Mouse (Mus musculus) forebrain, postnatal 0 days (tissue): Measurements from ENCODE around the gene Kars. TPM values are rescaled to one million over a fixed set of nuclear protein-coding genes. Genes with fewer than 3 reads are reported as not detected.

Experiments used
- ATAC-seq: fragments of 200-750 bp; cut with Nextera tagmentation; 2 replicates; pipeline ENCODE4 v1.8.0; 2017; ENCODE audit warnings: mild to moderate bottlenecking, moderate library complexity
- DNase-seq: peaks from one replicate; pipeline ENCODE4 v3.0.0-alpha.2; 2015
- H3K27ac ChIP-seq: fragments of 300-500 bp; sonication (generic); 2 replicates; pipeline ENCODE4 v1.5.1; 2014; ENCODE audit warnings: low read depth, mild to moderate bottlenecking, antibody characterized with exemption, low read length, moderate library complexity, mixed read lengths
- H3K27me3 ChIP-seq: fragments of 300-500 bp; sonication (generic); 2 replicates; pipeline ENCODE4 v1.6.1; 2014; ENCODE audit warnings: mild to moderate bottlenecking, low read length, mixed read lengths; ENCODE audit not compliant: insufficient read depth
- H3K36me3 ChIP-seq: fragments of 300-500 bp; sonication (generic); 2 replicates; pipeline ENCODE4 v1.6.1; 2014; ENCODE audit warnings: mild to moderate bottlenecking, moderate library complexity; ENCODE audit not compliant: insufficient read depth
- H3K4me1 ChIP-seq: fragments of 300-500 bp; sonication (generic); 2 replicates; pipeline ENCODE4 v1.6.1; 2014; ENCODE audit warnings: antibody characterized with exemption; ENCODE audit not compliant: insufficient read depth
- H3K4me2 ChIP-seq: fragments of 300-500 bp; sonication (generic); 2 replicates; pipeline ENCODE4 v1.6.1; 2014; ENCODE audit warnings: low read depth, mild to moderate bottlenecking, moderate library complexity
- H3K4me3 ChIP-seq: fragments of 300-500 bp; sonication (generic); 2 replicates; pipeline ENCODE4 v1.5.1; 2014; ENCODE audit warnings: low read depth, low read length, mixed read lengths
- H3K9ac ChIP-seq: fragments of 300-500 bp; sonication (generic); 2 replicates; pipeline ENCODE4 v1.6.1; 2014; ENCODE audit warnings: mild to moderate bottlenecking
- H3K9me3 ChIP-seq: fragments of 300-500 bp; sonication (generic); 2 replicates; pipeline ENCODE4 v1.6.1; 2016; ENCODE audit warnings: low read length
- CTCF ChIP-seq: sonication (generic); IDR thresholded peaks from 2 replicates; pipeline ENCODE4 v1.5.1; 2016; ENCODE audit warnings: antibody characterized with exemption, control low read depth, low read depth
- WGBS: fragments of 180-500 bp; shearing (Covaris S2); extraction: QIAGEN DNeasy Blood & Tissue Kit; methylation state at CpG from one replicate; pipeline ENCODE4 v1.1.7; 2014; 5-methylcytosine and 5-hydroxymethylcytosine counted together
- polyA plus RNA-seq: library from polyadenylated mRNA; unstranded; fragments of >200 nt; fragmentation: Nextera tagmentation; extraction: Ambion mirVana; gene quantifications from 2 replicates; pipeline ENCODE4 v1.2.1, GENCODE M21; 2015
- total RNA-seq: library from RNA; depleted of rRNA; stranded (reverse); fragments of >200 nt; gene quantifications from 2 replicates; pipeline ENCODE4 v1.2.3, GENCODE M21; 2014

Gene Kars
- total and polyA plus RNA-seq, 2 experiments from 2014 or later: 125 to 165 TPM

- Histone ChIP-seq H3K27ac (no peak overlapping the region), H3K4me2 (no peak overlapping the region), H3K4me3 (no peak overlapping the region), H3K4me1 (no peaks in the 10 kb centered on the region), H3K36me3 (no peaks in the 10 kb centered on the region), H3K9ac (no peak overlapping the region), H3K9me3 (no peaks in the 10 kb centered on the region), H3K27me3 (no peaks in the 10 kb centered on the region)
- WGBS: 87% methylated on average over 18 of the region's 18 CpGs
- no peak for TF ChIP-seq CTCF
- DNase-seq: no peak
- ATAC-seq: no peak
These were observed 26.4 kb upstream of the Kars start for GRCm38 (mm10) chr8:112037521-112037920.

GRCm38 (mm10) chr8:112034603-112035002 lies 23.5 kb upstream of the Kars start:
- 14% methylated on average over 8 of the region's 8 CpGs for WGBS
- Histone ChIP-seq H3K4me1 (no peaks in the 10 kb centered on the region), H3K27me3 (no peaks in the 10 kb centered on the region), H3K9me3 (no peaks in the 10 kb centered on the region), H3K36me3 (no peaks in the 10 kb centered on the region), H3K9ac (no peak overlapping the region), H3K27ac (no peak overlapping the region), H3K4me2 (no peak overlapping the region), H3K4me3 (no peak overlapping the region)
- peak; percentile 72 for TF ChIP-seq CTCF
- ATAC-seq (no peak), DNase-seq (peak; percentile 55)

GRCm38 (mm10) chr8:112033071-112033470 lies 21.9 kb upstream of the Kars start:
- Histone ChIP-seq H3K4me2 (no peak overlapping the region), H3K27me3 (no peaks in the 10 kb centered on the region), H3K9ac (no peak overlapping the region), H3K4me1 (no peaks in the 10 kb centered on the region), H3K36me3 (no peaks in the 10 kb centered on the region), H3K4me3 (no peak overlapping the region), H3K27ac (no peak overlapping the region), H3K9me3 (no peaks in the 10 kb centered on the region)
- DNase-seq: no peak
- no peak for TF ChIP-seq CTCF
- ATAC-seq: no peak
- WGBS: 46% methylated on average over 7 of the region's 7 CpGs

GRCm38 (mm10) chr8:112030663-112031062 lies 19.5 kb upstream of the Kars start:
- Histone ChIP-seq H3K27ac (no peak overlapping the region), H3K4me3 (no peak overlapping the region), H3K36me3 (no peaks in the 10 kb centered on the region), H3K9me3 (no peaks in the 10 kb centered on the region), H3K9ac (no peak overlapping the region), H3K4me1 (no peaks in the 10 kb centered on the region), H3K27me3 (no peaks in the 10 kb centered on the region), H3K4me2 (no peak overlapping the region)
- 56% methylated on average over 6 of the region's 6 CpGs for WGBS
- DNase-seq (no peak), ATAC-seq (no peak)
- TF ChIP-seq CTCF: no peak

GRCm38 (mm10) chr8:112029455-112029854 lies 18.3 kb upstream of the Kars start:
- Histone ChIP-seq H3K27ac (no peak overlapping the region), H3K4me1 (no peaks in the 10 kb centered on the region), H3K27me3 (no peaks in the 10 kb centered on the region), H3K36me3 (no peaks in the 10 kb centered on the region), H3K9me3 (no peaks in the 10 kb centered on the region), H3K4me2 (no peak overlapping the region), H3K9ac (no peak overlapping the region), H3K4me3 (no peak overlapping the region)
- WGBS: 88% methylated on average over 7 of the region's 7 CpGs
- ATAC-seq (no peak), DNase-seq (no peak)
- TF ChIP-seq CTCF: no peak

DNA sequence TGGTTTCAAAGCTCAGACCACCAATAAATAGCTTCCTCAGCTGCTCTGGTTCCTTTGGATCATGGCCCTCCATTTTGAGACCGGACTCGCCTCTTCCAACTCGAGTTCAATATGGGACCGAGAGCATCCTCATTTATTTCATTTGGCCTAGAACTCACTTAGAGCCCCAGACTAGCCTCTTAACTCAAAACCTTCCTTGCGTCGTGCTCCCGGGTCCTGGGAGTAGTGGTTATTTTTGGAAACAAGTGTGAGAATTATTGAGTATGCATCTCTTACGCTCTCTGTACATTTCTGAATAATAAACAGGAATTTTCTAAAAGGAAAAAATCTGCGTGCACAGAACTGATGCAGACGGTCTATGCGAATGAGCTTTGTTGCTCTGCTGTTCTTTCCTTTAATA lies 3.8 kb upstream of the Kars start, which contains the start of gene Gm6793:
Gm6793 (minus strand) TSS at position 101 of the 400 bp plus-strand sequence.
- H3K9me3 ChIP-seq: no peaks in the 10 kb centered on the region
- ATAC-seq (no peak), DNase-seq (no peak)
- 87% methylated on average over 11 of the region's 11 CpGs for WGBS
- no peak within 1 kb of the TSS for H3K4me2 ChIP-seq
- peaks cover 33% of the 10 kb centered on the region for H3K36me3 ChIP-seq
- H3K27me3 ChIP-seq: no peaks in the 10 kb centered on the region
- H3K9ac ChIP-seq: no peak within 1 kb of the TSS
- TF ChIP-seq CTCF: no peak
- H3K4me1 ChIP-seq: peaks cover 14% of the 10 kb centered on the region
- no peak within 1 kb of the TSS for H3K27ac ChIP-seq
- H3K4me3 ChIP-seq: no peak within 1 kb of the TSS

DNA sequence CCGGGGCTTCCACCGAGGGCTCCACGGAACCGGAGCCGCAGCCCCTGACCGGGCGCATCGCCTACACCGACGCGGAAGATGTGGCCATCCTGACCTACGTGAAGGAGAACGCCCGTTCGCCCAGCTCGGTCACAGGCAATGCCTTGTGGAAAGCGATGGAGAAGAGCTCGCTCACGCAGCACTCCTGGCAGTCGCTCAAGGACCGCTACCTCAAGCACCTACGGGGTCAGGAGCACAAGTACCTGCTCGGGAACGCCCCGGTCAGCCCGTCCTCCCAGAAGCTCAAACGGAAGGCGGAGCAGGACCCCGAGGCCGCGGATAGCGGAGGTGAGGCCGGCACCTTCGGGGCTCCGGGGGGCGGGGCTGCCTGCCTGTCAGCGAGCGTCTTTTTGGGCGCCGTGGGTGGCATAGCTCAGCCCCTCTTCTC lies 706 bp upstream of the Kars start:
- Histone ChIP-seq H3K36me3 (peaks cover 11% of the 10 kb centered on the region; the same call in 1 of the 2 replicates), H3K27ac (peak overlapping the region; percentile 83), H3K4me2 (peak overlapping the region; percentile 83), H3K9ac (peak overlapping the region; percentile 89), H3K4me1 (peaks cover 14% of the 10 kb centered on the region), H3K27me3 (no peaks in the 10 kb centered on the region), H3K4me3 (peak overlapping the region; percentile 90), H3K9me3 (no peaks in the 10 kb centered on the region)
- peak; percentile 10; the same call in 1 of the 2 replicates for ATAC-seq
- no peak for DNase-seq
- under 1% methylated on average over 40 of the region's 40 CpGs for WGBS
- TF ChIP-seq CTCF: no peak
